Mouse (Mus musculus): ENCODE data around the gene Ttc13. TPM values are rescaled to one million over a fixed set of nuclear protein-coding genes. Genes with fewer than 3 reads are reported as not detected.

Ttc13 gene
- total and polyA plus RNA-seq, 3 experiments: 34.0 to 39.1 TPM; not detected in 1

GRCm38 (mm10) chr8:124695424-124696100 is 26.2 kb downstream of the Ttc13 start:
- Histone ChIP-seq H3K9me3 (replicated peaks; ENCODE audit: insufficient read depth, low read length) (no peaks in the 10 kb centered on the region), H3K36me3 (ENCODE audit: control insufficient read depth in 1 of 2, insufficient read depth in 2 of 2, low read length in 2 of 2) (peaks cover under 1 to 5% of the 10 kb centered on the region in 2 experiments; a peak in 3 of 4 replicates), H3K4me3 (ENCODE audit: control insufficient read depth in 1 of 2, insufficient read depth in 1 of 2, low read depth in 2 of 2, low read length in 2 of 2) (no peak overlapping the region), H3K27me3 (ENCODE audit: control insufficient read depth in 1 of 2, insufficient read depth in 2 of 2, low read length in 2 of 2) (no peaks in the 10 kb centered on the region), H3K4me1 (ENCODE audit: control insufficient read depth in 1 of 2, insufficient read depth in 2 of 2, low read length in 2 of 2) (peaks cover 0 to under 1% of the 10 kb centered on the region in 2 experiments; a peak in 1 of 4 replicates), H3K27ac (ENCODE audit: control insufficient read depth, low read depth, low read length) (no peak overlapping the region), H3K79me2 (ENCODE audit: control insufficient read depth, insufficient read depth, low read length, poor library complexity) (no peaks in the 10 kb centered on the region), H3K9ac (ENCODE audit: control insufficient read depth, low read depth, low read length, poor library complexity, severe bottlenecking) (no peak overlapping the region)
- DNase-seq (ENCODE audit: low read depth, low spot score): no peak
- no peak for TF ChIP-seq JUND (IDR thresholded peaks at IDR 0.05; ENCODE audit: low read depth, low read length)
- TF ChIP-seq MAFK (IDR thresholded peaks at IDR 0.05; ENCODE audit: borderline replicate concordance, low read depth, low read length): no peak
- TF ChIP-seq E2F4 (IDR thresholded peaks at IDR 0.05; ENCODE audit: borderline replicate concordance, low read depth, low read length): no peak
- no peak for TF ChIP-seq MAZ (IDR thresholded peaks at IDR 0.05; ENCODE audit: low read depth, low read length)
- TF ChIP-seq NRF1 (IDR thresholded peaks at IDR 0.05; ENCODE audit: insufficient read depth, low read depth, low read length, poor library complexity, severe bottlenecking): no peak
- no peak for TF ChIP-seq CTCF (IDR thresholded peaks at IDR 0.05 in 2 of 3, conservative IDR thresholded peaks at IDR 0.05 in 1 of 3; ENCODE audit: control insufficient read depth in 1 of 3, insufficient read depth in 1 of 3, low read depth in 2 of 3, low read length in 3 of 3, poor library complexity in 1 of 3, severe bottlenecking in 1 of 3)
- TF ChIP-seq ZMIZ1 (IDR thresholded peaks at IDR 0.05; ENCODE audit: low read depth, low read length): no peak
- no peak for TF ChIP-seq RCOR1 (IDR thresholded peaks at IDR 0.05; ENCODE audit: low read depth, low read length)
- TF ChIP-seq USF2 (IDR thresholded peaks at IDR 0.05; ENCODE audit: borderline replicate concordance in 1 of 2, insufficient read depth in 1 of 2, low read depth in 1 of 2, low read length in 2 of 2): no peak
- TF ChIP-seq TAL1 (IDR thresholded peaks at IDR 0.05; ENCODE audit: low read length): no peak
- TF ChIP-seq USF1 (IDR thresholded peaks at IDR 0.05; ENCODE audit: low read depth, low read length): no peak
- no peak for TF ChIP-seq SMC3 (IDR thresholded peaks at IDR 0.05; ENCODE audit: low read depth, low read length)
- TF ChIP-seq CHD1 (IDR thresholded peaks at IDR 0.05; ENCODE audit: low read depth, low read length): no peak
- no peak for TF ChIP-seq RAD21 (IDR thresholded peaks at IDR 0.05; ENCODE audit: low read depth, low read length)
- no peak for TF ChIP-seq SIN3A (IDR thresholded peaks at IDR 0.05; ENCODE audit: low read length)

- Histone ChIP-seq H3K27ac (ENCODE audit: control insufficient read depth, low read depth, low read length) (no peak overlapping the region), H3K9me3 (replicated peaks; ENCODE audit: insufficient read depth, low read length) (no peaks in the 10 kb centered on the region), H3K36me3 (ENCODE audit: control insufficient read depth in 1 of 2, insufficient read depth in 2 of 2, low read length in 2 of 2) (no peaks in the 10 kb centered on the region; a peak in 1 of 4 replicates), H3K4me1 (ENCODE audit: control insufficient read depth in 1 of 2, insufficient read depth in 2 of 2, low read length in 2 of 2) (no peaks in the 10 kb centered on the region), H3K4me3 (ENCODE audit: control insufficient read depth in 1 of 2, insufficient read depth in 1 of 2, low read depth in 2 of 2, low read length in 2 of 2) (no peak overlapping the region), H3K79me2 (ENCODE audit: control insufficient read depth, insufficient read depth, low read length, poor library complexity) (no peaks in the 10 kb centered on the region), H3K9ac (ENCODE audit: control insufficient read depth, low read depth, low read length, poor library complexity, severe bottlenecking) (no peak overlapping the region), H3K27me3 (ENCODE audit: control insufficient read depth in 1 of 2, insufficient read depth in 2 of 2, low read length in 2 of 2) (no peaks in the 10 kb centered on the region)
- no peak for TF ChIP-seq POLR2A (IDR thresholded peaks at IDR 0.05; ENCODE audit: control insufficient read depth in 1 of 2, insufficient read depth in 1 of 2, low read depth in 1 of 2, low read length in 2 of 2, poor library complexity in 1 of 2)
- DNase-seq (ENCODE audit: low read depth, low spot score): no peak
Measured at GRCm38 (mm10) chr8:124691706-124692105, 30.1 kb downstream of the Ttc13 start.
